Mouse (Mus musculus) liver, postnatal 0 days (tissue): ENCODE measurements around the gene Kcnn1.

Source experiments
- CTCF ChIP-seq: sonication (generic); IDR thresholded peaks from 2 replicates; pipeline ENCODE4 v1.5.1; 2016; ENCODE audit warnings: antibody characterized with exemption, low read depth
- EP300 ChIP-seq: IDR thresholded peaks from 2 replicates; pipeline ENCODE4 v1.6.1; 2016; ENCODE audit warnings: antibody characterized with exemption, low read depth, mild to moderate bottlenecking

DNA sequence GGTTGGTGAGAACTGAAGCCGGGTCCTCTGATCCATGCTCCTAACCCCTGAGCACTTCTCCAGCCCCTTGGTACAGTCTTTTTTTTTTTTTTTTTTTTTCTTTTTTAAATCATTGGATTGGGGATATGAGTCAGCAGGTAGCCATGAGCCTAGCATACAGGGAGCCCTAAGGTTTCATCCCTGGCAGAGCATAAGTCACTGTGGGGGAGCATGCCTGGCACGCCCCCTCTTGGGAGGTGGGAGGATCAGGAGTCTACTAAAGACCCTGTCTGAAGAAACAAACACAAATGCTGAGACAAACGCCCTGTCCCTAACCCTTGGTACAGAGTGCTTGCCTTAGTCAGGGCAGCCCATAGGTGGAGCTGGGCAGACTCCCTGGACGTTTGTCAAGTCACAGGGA is 51.0 kb downstream of the Kcnn1 start:
- TF ChIP-seq CTCF (0 out of 2 replicates have a peak, but pooled peaks have one; percentile 6), EP300 (no peak)
